Mouse (Mus musculus) frontal cortex, postnatal 36 days (tissue): Measurements from ENCODE around the gene Ccne1.

Experiments
- DNase-seq, 2 experiments: peaks; one replicate each; pipeline ENCODE4 v3.0.0; 2022; ENCODE audit warnings: low spot score in 2 of 2

Ccne1 gene

GRCm38 (mm10) chr7:38054246-38054645 lies 53.1 kb downstream of the Ccne1 start:
- DNase-seq = no peak
